Mouse (Mus musculus) gonadal fat pad, adult 2 months (tissue): Measurements from ENCODE around the gene Sgsm3. TPM values are rescaled to one million over a fixed set of nuclear protein-coding genes. Genes with fewer than 3 reads are reported as not detected.

ENCODE experiments used
- DNase-seq: peaks from one replicate; pipeline ENCODE4 v3.0.0-alpha.2; 2012; ENCODE audit warnings: low read depth
- polyA plus RNA-seq: library from polyadenylated mRNA; depleted of rRNA; stranded (reverse); fragments of >200 nt; gene quantifications from 2 replicates; pipeline ENCODE4 v1.2.3, GENCODE M21; 2012

The Sgsm3 gene
- polyA plus RNA-seq, 1 experiment, result 34.0 TPM

DNA sequence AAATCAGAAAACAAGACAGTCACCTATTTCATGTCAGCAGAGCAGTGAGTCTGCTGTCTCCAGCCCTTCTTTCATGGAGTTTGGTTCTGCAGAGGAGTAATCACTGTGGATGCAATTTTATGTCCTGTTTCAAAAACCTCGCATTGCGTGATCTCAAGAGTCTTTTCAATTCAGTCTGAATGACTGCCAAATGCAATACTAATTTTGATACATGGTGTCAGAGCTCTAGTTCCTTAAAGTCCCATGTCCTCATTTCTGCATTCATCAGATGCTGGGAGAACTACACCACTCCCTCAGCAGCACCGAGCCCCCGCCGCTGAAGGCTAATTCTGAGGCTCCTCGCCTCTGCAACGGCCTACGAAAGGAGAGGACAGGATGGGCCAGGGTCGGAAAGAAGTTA, 46.3 kb downstream of the Sgsm3 start:
- DNase-seq, result no peak

- no peak for DNase-seq
Measured at GRCm38 (mm10) chr15:81026901-81027300, 49.3 kb downstream of the Sgsm3 start.

- DNase-seq, result no peak
Measured at GRCm38 (mm10) chr15:81027378-81028173, 50.0 kb downstream of the Sgsm3 start.

DNA sequence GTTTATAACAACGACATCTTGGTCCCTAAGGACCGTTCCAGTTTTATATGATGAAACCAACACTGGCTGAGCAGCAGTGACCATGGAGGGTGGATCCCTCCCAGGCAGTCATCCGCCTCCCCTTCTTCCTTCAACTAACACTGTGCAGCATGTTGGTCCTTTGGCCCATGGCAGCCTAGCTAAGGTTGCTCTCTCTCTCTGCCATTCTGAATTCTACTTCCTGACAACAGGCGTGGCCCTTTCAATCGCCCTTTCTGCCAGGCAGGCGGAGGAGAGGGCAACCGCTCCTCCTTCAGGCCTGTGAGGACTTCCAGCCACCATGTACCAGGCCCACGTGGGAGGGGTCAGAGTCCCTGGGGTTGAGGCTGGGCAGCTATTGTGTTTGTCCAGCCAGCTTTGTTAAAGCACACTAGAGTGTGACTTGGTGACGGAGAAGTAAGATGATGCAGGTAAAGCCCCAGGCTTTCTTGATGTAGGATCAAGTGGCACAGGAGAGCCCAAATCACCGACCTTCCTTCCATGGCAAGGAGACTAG, 53.4 kb downstream of the Sgsm3 start:
- DNase-seq, result no peak

DNA sequence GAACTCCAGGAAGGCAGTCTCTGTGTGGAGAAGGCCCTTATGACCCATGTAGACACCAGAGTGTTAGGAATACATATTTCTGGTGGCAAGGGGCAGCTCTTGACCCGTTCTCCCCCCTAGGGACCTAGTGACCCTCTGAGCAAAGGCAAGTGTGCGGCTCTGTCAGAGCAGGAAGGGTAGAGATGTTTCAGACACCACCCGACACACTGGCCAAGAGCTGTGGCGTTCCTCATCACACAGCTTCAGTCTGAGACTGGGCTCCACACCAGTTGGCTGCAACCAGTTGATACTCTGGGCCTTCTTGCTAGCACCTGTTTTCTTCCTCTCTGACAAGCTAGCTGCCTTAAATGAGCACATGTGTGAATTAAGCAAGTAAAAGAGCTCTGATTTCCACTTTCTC, 54.0 kb downstream of the Sgsm3 start:
- no peak for DNase-seq

DNA sequence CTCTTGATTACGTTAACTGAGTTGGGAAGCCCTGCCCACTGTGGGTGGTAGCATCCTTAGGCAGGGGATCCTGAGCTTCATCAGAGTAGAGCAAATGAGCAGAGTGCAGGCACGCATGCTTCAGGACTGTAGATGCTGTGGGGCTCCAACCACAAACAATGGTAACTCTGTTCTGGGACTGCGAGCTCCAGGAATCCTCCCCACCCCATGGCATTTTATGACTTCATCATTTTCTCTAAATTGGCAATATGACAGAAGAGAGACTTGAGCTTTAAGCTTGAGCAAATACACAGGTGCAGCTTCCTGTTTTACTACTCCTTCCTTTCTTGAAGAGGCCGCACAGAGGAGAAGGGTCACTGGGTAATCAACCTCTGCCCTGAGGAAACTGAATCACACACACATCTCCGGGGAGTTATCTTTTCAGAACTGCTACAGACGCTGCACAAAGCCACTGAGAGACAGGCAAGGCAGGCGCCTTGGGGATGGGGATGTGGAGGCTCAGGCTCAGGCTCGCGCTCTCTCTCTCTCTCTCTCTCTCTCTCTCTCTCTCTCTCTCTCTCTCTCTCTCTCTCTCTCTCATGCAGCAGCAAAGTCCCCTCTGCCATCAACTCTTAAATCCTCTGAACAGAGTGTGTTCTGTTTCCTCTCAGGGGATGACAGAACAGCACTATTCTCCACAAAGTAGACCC, 55.5 kb downstream of the Sgsm3 start:
- no peak for DNase-seq

DNA sequence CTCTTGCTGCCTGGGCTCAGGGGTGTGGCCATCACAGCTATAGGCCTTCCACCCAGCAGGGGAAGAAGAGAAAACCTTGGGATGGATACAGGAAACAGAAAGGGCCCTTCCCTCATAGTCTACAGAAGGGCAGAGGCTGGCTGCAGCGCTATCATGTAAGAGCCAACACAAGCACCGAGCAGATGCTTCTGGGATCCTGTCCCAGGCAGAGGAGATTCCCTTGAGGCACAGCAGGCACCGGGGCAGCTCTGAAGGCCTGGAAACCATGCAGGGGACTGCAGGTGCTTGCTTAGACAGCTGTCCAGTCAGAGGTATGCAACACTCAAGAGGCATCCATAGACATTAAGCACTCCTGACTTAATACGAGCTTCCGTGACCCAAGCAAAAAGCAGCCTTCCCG, 56.6 kb downstream of the Sgsm3 start:
- DNase-seq, result no peak

DNA sequence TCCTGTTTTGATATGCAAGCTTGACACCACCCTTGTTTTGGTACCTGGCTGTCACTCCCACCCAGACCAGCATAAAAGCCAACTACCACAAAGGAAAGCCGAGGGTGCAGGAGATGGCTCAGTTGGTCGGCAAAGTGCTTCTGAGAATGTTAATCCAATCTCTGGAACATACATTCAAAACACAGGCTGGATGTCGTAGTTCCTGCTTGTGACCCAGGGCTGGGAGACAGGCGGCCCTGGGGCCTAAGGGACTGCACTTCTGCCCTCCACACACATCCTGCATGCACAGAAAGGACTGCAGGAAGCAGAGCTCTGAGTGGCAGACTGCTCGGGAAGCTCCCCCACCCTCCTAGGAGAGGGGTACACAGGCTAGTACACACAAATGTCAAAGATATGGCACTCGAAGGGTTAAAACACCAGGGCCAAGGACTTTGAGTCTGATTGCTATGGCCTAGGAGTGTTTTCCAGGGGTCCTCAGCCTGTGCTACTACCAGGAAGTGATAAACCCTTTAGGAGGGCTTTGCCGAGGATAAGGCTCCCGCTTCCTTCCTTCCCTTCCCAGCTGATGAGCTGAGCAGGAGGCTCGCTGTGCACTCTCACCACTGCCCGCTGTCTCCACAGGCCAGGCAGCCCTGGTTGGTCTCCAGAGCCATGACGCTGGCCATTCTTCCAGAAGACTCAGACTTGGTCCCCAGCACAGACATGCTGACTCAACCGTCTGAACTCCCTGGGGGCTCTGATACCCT, 58.0 kb downstream of the Sgsm3 start:
- DNase-seq, result no peak

DNA sequence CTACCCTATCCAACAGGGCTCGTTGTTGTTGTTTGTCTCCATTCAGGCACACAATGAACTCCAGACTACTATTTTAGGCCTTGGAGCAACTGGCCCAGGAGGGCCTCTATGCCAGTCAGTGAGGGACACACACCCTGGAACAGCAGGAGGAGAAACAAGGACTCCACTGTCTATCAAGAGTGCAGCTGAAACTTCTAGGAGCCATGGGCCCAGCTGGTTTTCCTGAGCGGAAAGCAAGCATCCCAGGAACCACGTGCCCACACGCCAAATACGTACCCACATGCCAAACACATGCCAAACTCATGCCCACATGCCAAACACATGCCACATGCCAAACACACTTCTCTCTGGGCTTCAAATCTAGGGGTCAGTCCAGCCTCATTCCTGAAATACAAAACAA, 60.9 kb downstream of the Sgsm3 start:
- no peak for DNase-seq

DNA sequence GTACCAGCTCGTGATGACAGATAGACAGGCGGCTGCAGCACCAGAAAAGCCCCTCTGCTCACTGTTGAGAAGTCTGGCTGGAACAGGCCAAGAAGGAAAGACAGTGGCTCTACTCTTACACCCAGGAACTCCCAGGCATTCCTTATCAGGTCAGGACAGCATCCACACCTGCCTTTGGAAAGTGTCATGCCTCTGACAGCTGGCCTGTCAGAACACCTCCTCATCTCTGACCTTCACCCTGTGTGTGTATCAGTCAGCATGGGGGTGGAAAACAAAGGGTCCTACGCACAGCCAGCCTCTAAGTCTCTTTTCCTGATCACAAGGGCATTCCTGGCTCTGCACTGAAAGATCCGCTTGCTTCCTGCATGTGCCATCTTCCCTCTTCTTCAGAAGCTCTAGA, 64.2 kb downstream of the Sgsm3 start:
- DNase-seq, result no peak

- DNase-seq, result no peak
Measured at GRCm38 (mm10) chr15:81042276-81042931, 64.8 kb downstream of the Sgsm3 start.

DNA sequence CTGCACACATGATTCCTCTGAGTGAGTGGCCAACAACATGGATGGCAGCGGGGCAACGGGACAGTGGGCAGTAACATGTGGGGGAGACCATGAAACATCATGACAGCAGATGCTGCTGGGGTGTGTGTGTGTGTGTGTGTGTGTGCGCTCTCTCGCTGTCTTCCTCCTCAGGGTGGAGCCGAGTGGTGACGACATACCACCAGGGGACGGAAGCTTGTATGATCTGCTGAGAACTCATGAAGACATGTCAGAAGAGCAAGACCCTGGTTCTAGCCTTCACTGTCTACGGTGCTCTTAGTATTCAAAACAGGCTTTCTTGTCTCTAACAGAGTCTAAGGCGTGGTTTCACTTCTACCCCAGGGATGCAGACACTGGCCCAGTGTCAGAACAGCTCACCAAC, 66.9 kb downstream of the Sgsm3 start:
- DNase-seq, result no peak

GRCm38 (mm10) chr15:81045336-81045735, 67.8 kb downstream of the Sgsm3 start:
- no peak for DNase-seq

GRCm38 (mm10) chr15:81046061-81046460, 68.5 kb downstream of the Sgsm3 start:
- DNase-seq, result no peak

DNA sequence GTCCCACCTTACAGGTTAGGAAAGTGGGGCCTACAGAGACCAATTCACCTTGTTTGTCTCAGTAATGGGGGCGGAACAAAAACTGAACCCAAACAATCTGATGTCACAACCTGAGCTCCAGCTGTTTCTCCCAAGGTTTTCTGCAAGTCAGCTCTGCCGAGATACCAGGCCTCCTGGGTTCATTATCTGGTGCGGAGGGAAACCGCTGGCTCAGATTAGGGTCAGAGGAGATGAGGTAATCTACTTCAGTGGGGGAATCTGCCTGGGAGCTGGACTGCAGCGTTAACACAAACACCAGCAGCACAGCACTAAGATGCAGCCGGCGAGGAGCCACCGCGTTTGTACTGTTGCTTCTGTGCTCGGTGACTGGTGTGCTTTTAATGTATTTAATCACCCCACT, 69.9 kb downstream of the Sgsm3 start:
- DNase-seq, result no peak

GRCm38 (mm10) chr15:81049401-81050053, 72.0 kb downstream of the Sgsm3 start:
- DNase-seq, result no peak

DNA sequence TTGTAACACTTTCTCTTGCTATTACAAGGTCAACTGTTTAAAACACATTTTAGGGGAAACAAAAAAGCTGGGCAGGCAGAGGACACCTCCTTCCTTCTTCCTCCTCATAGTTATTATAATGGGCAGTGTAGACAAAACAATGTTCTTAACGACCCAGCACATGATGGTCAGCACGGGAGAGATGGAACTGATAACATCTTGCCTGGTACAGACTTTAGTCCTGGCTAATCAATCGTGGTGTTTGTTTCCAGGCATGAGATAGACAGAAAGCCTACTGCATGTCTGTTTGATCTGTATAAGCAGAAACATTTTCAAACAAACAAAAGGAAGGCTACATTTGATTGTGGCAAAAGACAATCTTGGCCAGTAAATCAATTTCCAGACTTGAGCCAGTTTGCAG, 72.9 kb downstream of the Sgsm3 start:
- DNase-seq, result no peak

- DNase-seq, result no peak
Measured at GRCm38 (mm10) chr15:81052491-81052890, 74.9 kb downstream of the Sgsm3 start.

- no peak for DNase-seq
Measured at GRCm38 (mm10) chr15:81055488-81055887, 77.9 kb downstream of the Sgsm3 start.

GRCm38 (mm10) chr15:81057736-81058135, 80.2 kb downstream of the Sgsm3 start:
- no peak for DNase-seq

DNA sequence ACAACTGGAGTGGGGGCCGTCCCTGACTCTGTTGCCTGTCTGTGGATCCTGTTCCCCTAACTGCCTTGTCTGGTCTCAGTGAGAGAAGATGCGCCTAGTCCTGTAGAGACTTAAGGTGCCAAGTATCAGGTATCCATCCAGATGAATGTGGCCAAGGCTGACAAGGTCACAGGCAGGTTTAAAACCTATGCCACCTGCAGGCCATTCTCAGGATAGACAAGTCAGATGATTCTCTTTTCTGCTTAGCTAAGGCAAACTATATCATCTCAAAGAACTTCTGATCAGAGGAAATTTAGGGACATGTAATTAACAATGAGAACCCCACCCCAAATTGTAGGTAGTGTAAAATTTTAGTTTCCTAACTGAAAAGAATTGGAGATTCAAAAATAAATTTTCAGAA, 83.4 kb downstream of the Sgsm3 start:
- DNase-seq, result no peak
